Mouse (Mus musculus) heart, adult 2 months (tissue): ENCODE results near the gene Lyz1. TPM values are rescaled to one million over a fixed set of nuclear protein-coding genes. Genes with fewer than 3 reads are reported as not detected.
"Not testable (repeated sequence)": the region's sequence is repeated elsewhere in the genome, so short reads cannot be mapped to it uniquely, and the experiment has no call there.

Source experiments
- DNase-seq, 2 experiments: peaks; one replicate each; pipeline ENCODE4 v3.0.0; 2021
- H3K27ac ChIP-seq: fragments of 200-600 bp; 2 replicates; pipeline ENCODE4 v1.8.1; 2022
- H3K27me3 ChIP-seq: fragments of 200-500 bp; 2 replicates; pipeline ENCODE4 v1.6.1; 2012; ENCODE audit warnings: mild to moderate bottlenecking, low read length, inconsistent platforms, mixed read lengths; ENCODE audit not compliant: control insufficient read depth, insufficient read depth
- H3K36me3 ChIP-seq: fragments of 200-500 bp; 2 replicates; pipeline ENCODE4 v1.6.1; 2012; ENCODE audit warnings: low read length, inconsistent platforms; ENCODE audit not compliant: control insufficient read depth, insufficient read depth
- H3K4me1 ChIP-seq: fragments of 200-500 bp; 2 replicates; pipeline ENCODE4 v1.6.1; 2011; ENCODE audit warnings: low read length; ENCODE audit not compliant: control insufficient read depth, insufficient read depth
- H3K4me3 ChIP-seq: fragments of 200-600 bp; 2 replicates; pipeline ENCODE4 v1.8.1; 2022
- H3K79me2 ChIP-seq: fragments of 200-500 bp; replicated peaks from 2 replicates; pipeline ENCODE4 v1.6.1; 2012; ENCODE audit warnings: mild to moderate bottlenecking, inconsistent platforms, low read length, moderate library complexity, mixed read lengths; ENCODE audit not compliant: control insufficient read depth, insufficient read depth
- H3K9ac ChIP-seq: fragments of 200-500 bp; 2 replicates; pipeline ENCODE4 v1.6.1; 2012; ENCODE audit warnings: low read depth, mild to moderate bottlenecking, control low read depth, inconsistent platforms, low read length, mixed read lengths
- CTCF ChIP-seq: fragments of 200-600 bp; IDR thresholded peaks from 2 replicates; pipeline ENCODE4 v1.8.1; 2022; ENCODE audit warnings: antibody characterized with exemption, mild to moderate bottlenecking, moderate library complexity
- EP300 ChIP-seq: fragments of 200-500 bp; IDR thresholded peaks from 2 replicates; pipeline ENCODE4 v1.6.1; 2011; ENCODE audit warnings: low read depth, low read length, control low read depth; ENCODE audit not compliant: insufficient read depth
- POLR2A ChIP-seq: fragments of 200-500 bp; IDR thresholded peaks from 2 replicates; pipeline ENCODE4 v1.6.1; 2011; ENCODE audit warnings: mild to moderate bottlenecking, low read depth, low read length, control low read depth; ENCODE audit not compliant: insufficient read depth
- WGBS: fragments of 180-500 bp; shearing (Covaris S2); methylation state at CpG from one replicate; pipeline ENCODE4 v1.1.7; 2018; 5-methylcytosine and 5-hydroxymethylcytosine counted together
- intact Hi-C: fragments of 180-260 bp; cut with DNase I; formaldehyde crosslinking; loops from one replicate; pipeline ENCODE4 v1.15.1; 2025
- polyA plus RNA-seq: library from polyadenylated mRNA; depleted of rRNA; stranded (reverse); fragments of >200 nt; gene quantifications from 2 replicates; pipeline ENCODE4 v1.2.3, GENCODE M21; 2012
- total RNA-seq, 2 experiments: library from RNA; stranded (reverse); gene quantifications; 2 replicates each; pipeline ENCODE4 v1.2.3; 2021

Lyz1 gene
- total and polyA plus RNA-seq, 3 experiments = 4.8 to 18.8 (median 13.2) TPM

GRCm38 (mm10) chr10:117284578-117285520 is 7.8 kb downstream of the Lyz1 start:
- Histone ChIP-seq H3K27me3 (no peaks in the 10 kb centered on the region), H3K27ac (no peak overlapping the region), H3K4me1 (no peaks in the 10 kb centered on the region), H3K4me3 (no peak overlapping the region), H3K36me3 (no peaks in the 10 kb centered on the region), H3K79me2 (no peaks in the 10 kb centered on the region), H3K9ac (no peak overlapping the region)
- intact Hi-C loops = no loop called here
- 65% methylated on average over 10 of the region's 10 CpGs for WGBS
- TF ChIP-seq POLR2A (no peak), CTCF (no peak), EP300 (no peak)
- DNase-seq = no peak

- no peak overlapping the region for H3K9ac ChIP-seq
- H3K36me3 ChIP-seq = no peaks in the 10 kb centered on the region
- no peak for TF ChIP-seq EP300
- no peak for TF ChIP-seq CTCF
- TF ChIP-seq POLR2A = no peak
- H3K27ac ChIP-seq = no peak overlapping the region
- H3K27me3 ChIP-seq = no peaks in the 10 kb centered on the region
- DNase-seq = no peak
- 84% methylated on average over 7 of the region's 7 CpGs for WGBS
- H3K4me1 ChIP-seq = no peaks in the 10 kb centered on the region
- H3K79me2 ChIP-seq = no peaks in the 10 kb centered on the region
- intact Hi-C loops = no loop called here
- H3K4me3 ChIP-seq = no peak overlapping the region
Measured at GRCm38 (mm10) chr10:117283871-117284577, 8.6 kb downstream of the Lyz1 start.

- intact Hi-C loops, H3K27me3 ChIP-seq: not testable (repeated sequence)
Measured at GRCm38 (mm10) chr10:117283196-117283595, 9.5 kb downstream of the Lyz1 start.

GRCm38 (mm10) chr10:117282551-117282950 is 10.1 kb downstream of the Lyz1 start:
- Histone ChIP-seq H3K27me3 (no peaks in the 10 kb centered on the region), H3K27ac (no peak overlapping the region), H3K9ac (no peak overlapping the region), H3K79me2 (no peaks in the 10 kb centered on the region), H3K4me3 (no peak overlapping the region), H3K36me3 (no peaks in the 10 kb centered on the region), H3K4me1 (no peaks in the 10 kb centered on the region)
- 73% methylated on average over 2 of the region's 2 CpGs for WGBS
- intact Hi-C loops = no loop called here
- TF ChIP-seq CTCF (no peak), POLR2A (no peak), EP300 (no peak)
- no peak for DNase-seq

More at GRCm38 (mm10) chr10:117283196-117283595, 9.5 kb downstream of the Lyz1 start:
- not testable (repeated sequence) for H3K4me3 ChIP-seq, H3K9ac ChIP-seq, H3K27ac ChIP-seq, H3K4me1 ChIP-seq, DNase-seq, H3K36me3 ChIP-seq, H3K79me2 ChIP-seq
- 89% methylated on average over 4 of the region's 4 CpGs for WGBS

- 42% methylated on average over 4 of the region's 4 CpGs for WGBS
- H3K4me3 ChIP-seq = no peak within 1 kb of the TSS
- DNase-seq = peak; percentile 31 to 44
Measured at GRCm38 (mm10) chr10:117282049-117282448, 10.6 kb downstream of the Lyz1 start, which contains the start of gene Lyz2. Gene Lyz2 (minus strand): TSS chr10:117282321.

More at GRCm38 (mm10) chr10:117282049-117282448, 10.6 kb downstream of the Lyz1 start, which contains the start of gene Lyz2:
- no peak within 1 kb of the TSS for H3K9ac ChIP-seq
- no peaks in the 10 kb centered on the region for H3K36me3 ChIP-seq
- TF ChIP-seq POLR2A (peak; percentile 56; the same call in 1 of the 2 replicates), EP300 (no peak)
- H3K79me2 ChIP-seq = no peaks in the 10 kb centered on the region
- no peak within 1 kb of the TSS for H3K27ac ChIP-seq
- intact Hi-C loops = no loop called here
- no peaks in the 10 kb centered on the region for H3K4me1 ChIP-seq
- H3K27me3 ChIP-seq = no peaks in the 10 kb centered on the region
